Mouse (Mus musculus) hematopoietic stem cell, adult 5-6 weeks (primary cell): Measurements from ENCODE around the gene Vmn2r85. TPM values are rescaled to one million over a fixed set of nuclear protein-coding genes. Genes with fewer than 3 reads are reported as not detected.

ENCODE experiments used
- total RNA-seq: library from RNA; stranded (forward); fragments of 172-1452, 232-1000 nt; gene quantifications from 2 replicates; pipeline ENCODE4 v1.2.3, GENCODE M21; 2017

Vmn2r85 gene
- total RNA-seq, 1 experiment from 2014 or later = not detected

Other genes starting within 250 kb of the Vmn2r85 start
- not detected in 2 replicates for gene Olfr826, start 245.5 kb downstream of the Vmn2r85 start, total RNA-seq
- gene Olfr827, start 215.3 kb downstream of the Vmn2r85 start, total RNA-seq = not detected in 2 replicates
- 0.44 TPM in 1 of 2 replicates, not detected in the other for gene Neurod4, start 149.5 kb downstream of the Vmn2r85 start, total RNA-seq
- gene Tespa1, start 106.8 kb downstream of the Vmn2r85 start, total RNA-seq = 123 and 178 TPM in 2 replicates
- under 0.01 and 0.10 TPM in 2 replicates for gene Vmn2r84, start 35.4 kb downstream of the Vmn2r85 start, total RNA-seq
- gene Vmn2r86, start 26.3 kb upstream of the Vmn2r85 start, total RNA-seq = not detected in 2 replicates
- gene Vmn2r87, start 67.7 kb upstream of the Vmn2r85 start, total RNA-seq = not detected in 2 replicates